9 mouse cellular contexts compared by ENCODE assay signal in genomic region chr5:131007871-131008505, GRCm38 (mm10).
DNase-seq lines count a peak whose midpoint lies in the region; ATAC-seq lines count a peak whose summit lies in the region.
"Had no signal": no experiment of that assay in that cellular context is flagged by ENCODE, and none has a peak within 500 bp of the region (broad histone marks: within the 10 kb centered on the region; RNA-seq: fewer than 3 reads in every experiment).

No protein-coding gene starts in this region.

- intact Hi-C loops in heart, postnatal 10 days (cut with DNase I): loop anchor here (1.0 to 5.0 kb wide), 2 partner anchors 146 to 420 kb away; no protein-coding TSS in a partner anchor

- no peaks in the 10 kb centered on the region for H3K36me3 ChIP-seq in heart, embryonic 12.5 days
- H3K36me3 ChIP-seq: G1E had no signal

- no peak overlapping the region for H3K4me3 ChIP-seq in heart, embryonic 12.5 days

- WGBS in heart, embryonic 12.5 days: 67% methylated on average over 3 of the region's 3 CpGs

- H3K9me3 ChIP-seq in heart, embryonic 12.5 days (replicated peaks): peaks cover 3% of the 10 kb centered on the region

- H3K4me2 ChIP-seq in heart, embryonic 12.5 days: no peak overlapping the region

- no peaks in the 10 kb centered on the region for H3K27me3 ChIP-seq in heart, embryonic 12.5 days (replicated peaks)

- DNase-seq in heart, postnatal 10 days: peak; percentile 26 to 57
- DNase-seq in thymus, postnatal 4 days: peak; percentile 17
- no peak for DNase-seq in thymus, adult 18-20 months
- DNase-seq in cerebellum, postnatal 10 days: peak; percentile 81 to 87
- DNase-seq in hindlimb bud, embryonic 11.5 days (ENCODE audit: extremely low spot score, low read depth, low spot score): peak; percentile 37
- no peak for DNase-seq in yolk sac, embryonic 10.5 days (ENCODE audit: low spot score)

- no peak overlapping the region for H3K27ac ChIP-seq in heart, embryonic 12.5 days (ENCODE audit: poor library complexity, severe bottlenecking)

- no peak for ATAC-seq in heart, embryonic 12.5 days (ENCODE audit: insufficient number of reproducible peaks, low FRiP score)
- ATAC-seq in megakaryocyte progenitor cell, adult 5-6 weeks (replicated peaks; ENCODE audit: poor library complexity): peak; percentile 48; the same call in 1 of the 2 replicates

- H3K9ac ChIP-seq in heart, embryonic 12.5 days: no peak overlapping the region

- no peaks in the 10 kb centered on the region for H3K4me1 ChIP-seq in heart, embryonic 12.5 days (replicated peaks)

Comparison
In these comparisons a context has a peak if more than half of its experiments do, and no peak if none do; other contexts are left out.
1. DNase-seq: peak in heart, postnatal 10 days (2 of 2), thymus, postnatal 4 days (single experiment), cerebellum, postnatal 10 days (2 of 2) and hindlimb bud, embryonic 11.5 days (single experiment); none in thymus, adult 18-20 months (0 of 2) and yolk sac, embryonic 10.5 days (single experiment).